Mouse (Mus musculus) kidney, postnatal 10 days (tissue): ENCODE measurements around the gene Copa.

Experiments used
- DNase-seq: peaks from one replicate; pipeline ENCODE4 v3.0.0; 2021; ENCODE audit warnings: mixed read lengths

Copa gene

DNA sequence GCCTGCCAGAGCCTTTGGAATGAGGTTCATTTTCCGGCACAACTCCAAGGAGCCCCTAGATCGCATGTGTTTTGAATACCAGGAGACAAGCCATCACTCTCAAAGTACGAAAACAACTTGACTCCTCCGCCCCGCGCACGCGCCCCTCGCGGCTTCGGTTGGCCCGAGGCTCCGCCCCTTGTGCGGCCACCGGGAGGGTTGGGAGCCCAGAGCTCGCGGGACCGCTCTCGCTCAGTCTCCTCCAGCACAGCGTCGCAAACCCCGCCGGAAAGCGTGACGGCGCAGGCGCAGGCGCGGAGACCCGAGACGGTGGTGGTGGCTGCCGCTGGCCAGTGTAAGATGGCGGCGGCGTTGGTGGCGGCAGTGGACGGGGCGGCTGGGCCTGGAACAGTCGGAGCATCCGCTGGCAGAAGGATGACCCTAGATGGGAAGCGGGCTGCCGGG, 65.5 kb downstream of the Copa start, which contains the start of gene Dcaf8:
Gene Dcaf8 (plus strand): TSS at position 250 of the 444 bp plus-strand sequence.
- DNase-seq, result peak; percentile 98

DNA sequence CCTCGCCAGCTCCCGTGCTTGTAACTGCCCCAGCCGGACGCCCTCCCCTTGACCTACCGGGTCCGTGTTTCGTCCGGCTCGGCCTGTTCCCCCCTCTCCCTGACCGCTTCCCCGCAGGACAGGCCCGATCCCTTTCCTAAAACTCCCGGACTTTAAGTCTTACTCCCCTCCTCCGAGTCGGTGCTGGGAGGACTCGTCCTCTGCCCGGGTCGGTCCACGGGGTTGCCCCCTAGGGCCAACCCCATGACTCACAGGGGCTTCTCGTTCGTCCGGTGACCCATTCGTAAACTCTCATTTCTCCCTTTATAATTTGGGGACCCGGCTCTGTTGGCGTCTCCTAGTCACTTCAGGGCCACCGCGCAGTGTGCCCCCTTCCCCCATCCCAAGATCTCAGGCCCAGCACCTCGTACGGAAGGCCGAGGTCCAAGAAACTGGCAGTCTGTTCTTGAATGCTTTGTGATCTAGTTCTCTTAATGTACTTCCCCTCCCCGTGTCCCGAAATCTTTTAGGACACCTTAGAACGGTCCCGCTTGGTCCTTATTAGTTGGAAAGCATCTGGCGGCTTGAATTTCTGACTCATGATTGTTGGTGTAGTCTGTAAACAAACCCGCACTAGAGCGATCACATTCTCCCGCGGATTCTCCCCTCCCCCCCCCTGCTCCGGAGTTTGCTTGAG, 66.1 kb downstream of the Copa start:
- DNase-seq, result peak; percentile 72

DNA sequence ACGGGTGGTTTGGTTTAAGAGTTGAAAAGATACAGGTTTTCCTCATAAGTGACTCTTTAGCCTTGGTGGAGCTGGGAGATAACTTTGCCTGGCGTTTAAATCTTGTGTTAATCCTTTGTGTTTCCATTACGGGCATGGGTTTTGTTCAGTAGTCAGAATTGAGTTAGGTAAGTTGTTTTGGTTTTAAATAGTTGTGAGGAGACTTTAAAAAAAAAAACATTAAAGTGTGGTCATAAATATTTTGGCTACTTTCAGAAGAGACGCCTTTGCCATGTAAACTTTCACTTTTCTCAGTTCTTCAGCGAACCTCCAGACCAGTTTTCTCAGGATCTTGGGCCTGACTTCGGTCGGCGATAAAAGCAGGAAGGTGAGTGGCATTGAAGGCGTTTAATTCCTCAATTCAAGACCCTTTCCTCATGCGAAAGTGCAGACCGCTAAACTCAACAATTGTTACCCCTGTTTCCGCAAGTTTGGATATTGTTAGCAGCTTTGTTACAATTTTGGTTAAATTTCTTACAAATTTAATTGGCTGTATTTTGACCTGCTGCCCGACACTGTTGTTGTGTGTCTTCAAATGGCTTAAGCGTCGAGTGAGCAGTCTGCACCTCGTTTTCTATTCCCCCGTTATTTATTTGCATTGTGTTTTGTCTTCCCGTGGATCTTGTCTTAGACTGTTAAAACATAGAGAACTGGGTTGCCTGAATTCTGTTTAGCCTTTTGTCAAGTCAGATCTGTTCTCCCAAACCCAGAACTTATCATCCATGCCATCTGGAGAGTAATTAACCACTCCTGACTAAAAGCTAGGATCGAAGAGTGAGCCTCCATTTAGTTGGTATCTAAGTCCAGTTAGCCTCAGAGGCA, 66.9 kb downstream of the Copa start:
- DNase-seq, result no peak

DNA sequence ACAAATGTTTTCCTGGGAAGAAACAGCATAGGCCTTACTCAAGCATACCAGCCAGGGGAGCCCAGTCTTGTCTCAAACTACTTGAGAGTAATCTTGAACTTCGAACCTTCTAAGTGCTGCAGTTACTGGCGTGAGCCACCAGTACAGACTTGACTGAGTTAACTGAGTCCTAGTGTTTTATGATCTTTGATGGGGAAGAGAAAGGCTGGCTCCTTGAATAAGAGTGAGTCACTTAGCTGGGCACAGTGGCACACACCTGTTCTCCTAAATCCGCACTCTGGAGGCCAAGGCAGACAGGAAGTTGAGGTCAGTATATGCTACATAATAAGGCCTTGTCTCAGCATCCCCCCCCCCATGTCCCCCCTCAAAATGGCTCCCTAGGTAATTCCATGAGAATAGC, 72.2 kb downstream of the Copa start:
- no peak for DNase-seq

DNA sequence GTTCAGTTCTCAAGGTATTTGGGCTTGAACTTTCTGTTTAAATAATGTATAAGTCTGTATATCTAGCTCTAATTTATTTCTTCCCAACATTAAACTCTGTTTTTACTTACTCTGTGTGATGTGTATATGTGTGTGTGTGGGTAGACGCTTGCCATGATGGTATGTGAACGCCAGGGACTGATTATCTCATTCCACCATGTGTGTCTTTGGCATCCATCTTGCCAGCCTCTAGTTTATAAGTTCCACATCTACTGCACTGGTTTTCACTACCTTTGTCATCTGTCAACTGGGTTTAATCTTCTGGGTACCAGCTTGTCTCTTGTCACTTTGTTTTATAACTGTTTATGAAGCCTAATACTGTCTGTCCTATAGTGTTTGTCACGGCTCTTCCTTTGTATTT, 73.2 kb downstream of the Copa start:
- no peak for DNase-seq

DNA sequence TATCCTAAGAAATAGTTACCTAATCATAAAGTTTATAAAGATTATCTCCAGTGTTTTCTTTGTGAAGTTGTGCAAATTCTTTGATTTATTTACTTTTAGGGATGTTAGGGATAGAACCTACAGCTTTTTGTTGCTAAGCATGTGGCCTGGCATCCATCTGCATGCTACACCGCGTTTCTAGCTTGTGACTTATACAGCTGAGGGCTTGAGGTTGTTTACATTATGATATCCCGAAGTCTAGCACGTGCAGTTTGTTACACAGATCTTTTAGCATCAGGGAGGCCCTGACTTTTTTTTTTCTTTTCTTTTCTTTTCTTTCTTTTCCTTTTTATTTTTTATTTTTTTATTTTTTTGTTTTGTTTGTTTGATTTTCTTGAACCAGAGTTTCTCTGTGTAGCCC, 77.6 kb downstream of the Copa start:
- no peak for DNase-seq

DNA sequence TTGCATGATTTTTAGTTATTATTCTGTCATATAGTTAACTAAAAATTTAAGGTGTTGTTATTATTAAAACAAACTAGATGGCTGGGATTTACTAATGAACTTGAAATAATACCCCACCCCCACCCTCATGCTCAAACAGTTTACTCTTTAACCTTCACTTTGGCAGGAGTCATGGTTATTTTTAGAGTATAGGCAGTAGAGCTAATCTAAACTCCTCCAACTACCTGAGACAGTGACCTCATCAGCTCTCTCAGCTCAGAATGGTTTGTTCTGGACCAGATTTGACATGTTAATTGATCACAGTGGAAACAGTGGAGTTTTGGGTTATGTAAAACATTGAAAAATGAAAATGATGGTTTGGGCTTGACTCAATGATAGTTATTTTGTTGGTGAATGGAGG, 78.2 kb downstream of the Copa start:
- DNase-seq, result no peak

DNA sequence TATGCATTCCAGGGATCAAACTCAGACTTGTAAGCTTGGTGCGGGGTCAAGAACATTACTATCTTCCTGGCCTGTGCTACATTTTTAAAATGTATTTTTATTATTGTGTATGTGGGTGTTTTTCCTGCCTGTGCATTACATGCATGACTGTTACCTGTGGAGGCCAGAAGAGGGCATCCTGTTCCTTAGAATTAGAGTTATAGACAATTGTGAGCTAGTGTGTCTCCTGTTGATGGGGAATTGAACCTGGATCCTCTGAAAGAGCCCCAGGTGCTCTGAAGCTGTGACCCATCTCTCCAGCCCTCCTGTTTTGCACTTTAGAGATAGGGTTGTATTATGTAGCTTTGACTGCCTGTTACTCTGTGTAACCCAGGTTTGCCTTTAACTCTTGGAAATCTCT, 79.7 kb downstream of the Copa start:
- DNase-seq, result no peak

DNA sequence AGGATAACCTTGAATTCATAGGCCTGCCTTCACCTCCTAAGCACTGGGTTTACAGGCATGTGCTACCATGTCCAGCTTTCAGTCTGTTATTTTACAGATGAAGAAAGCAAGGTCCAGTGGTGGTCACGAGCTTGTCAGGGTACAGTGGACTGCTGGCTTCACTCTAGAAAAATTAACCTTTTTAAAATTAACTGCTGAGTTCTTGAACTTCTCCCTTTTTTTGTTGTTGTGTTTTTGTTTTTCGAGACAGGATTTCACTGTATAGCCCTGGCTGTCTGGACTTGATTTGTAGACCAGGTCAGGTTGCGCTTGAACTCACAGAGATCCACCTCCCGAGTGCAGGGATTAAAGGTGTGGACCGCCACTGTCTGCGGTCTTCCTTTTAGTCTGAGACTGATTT, 80.6 kb downstream of the Copa start:
- DNase-seq, result peak; percentile 44

DNA sequence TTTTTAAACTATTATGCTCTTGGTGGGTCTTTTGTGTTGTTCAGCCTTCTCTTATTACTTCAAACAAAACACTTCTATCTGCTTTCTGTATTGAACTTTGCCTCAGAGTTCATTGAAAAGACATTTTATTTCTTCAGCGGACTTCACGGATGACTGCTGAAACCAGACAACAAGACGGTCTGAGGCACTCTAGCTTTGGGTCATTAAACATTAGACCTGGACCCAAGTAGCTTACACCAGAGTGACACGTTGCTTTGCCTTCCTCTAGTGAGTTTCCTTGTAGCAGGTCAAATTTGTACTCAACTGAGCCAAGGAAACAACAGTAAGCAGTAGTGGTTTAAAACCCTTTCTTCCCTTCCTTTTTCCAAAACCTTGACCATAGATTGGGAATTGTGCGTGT, 85.6 kb downstream of the Copa start:
- DNase-seq, result no peak

DNA sequence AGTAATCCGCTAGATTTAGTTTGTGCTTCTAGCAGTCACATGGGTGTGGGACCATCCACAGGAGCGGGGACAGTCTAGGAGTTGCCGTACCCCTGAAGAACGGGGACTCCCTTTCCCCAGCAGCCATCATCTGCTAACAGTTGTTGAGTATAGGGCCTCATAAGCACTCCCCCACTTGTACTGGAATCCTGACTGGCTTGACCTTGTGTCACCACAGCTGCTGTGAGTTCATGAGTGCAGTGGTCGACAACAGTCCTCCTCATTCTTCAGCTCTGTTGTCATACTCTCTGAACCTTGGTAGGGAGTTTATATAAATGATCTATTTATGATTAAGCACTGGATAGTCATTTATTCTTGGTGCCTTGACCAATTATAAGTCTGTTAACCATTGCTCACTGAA, 87.5 kb downstream of the Copa start:
- no peak for DNase-seq
